Mouse (Mus musculus): Measurements from ENCODE around the gene Cerk. TPM values are rescaled to one million over a fixed set of nuclear protein-coding genes. Genes with fewer than 3 reads are reported as not detected.

Gene Cerk
- polyA plus RNA-seq (2015; fragmentation: Nextera tagmentation; extraction: Ambion mirVana): 4.1 and 4.8 TPM in 2 replicates

DNA sequence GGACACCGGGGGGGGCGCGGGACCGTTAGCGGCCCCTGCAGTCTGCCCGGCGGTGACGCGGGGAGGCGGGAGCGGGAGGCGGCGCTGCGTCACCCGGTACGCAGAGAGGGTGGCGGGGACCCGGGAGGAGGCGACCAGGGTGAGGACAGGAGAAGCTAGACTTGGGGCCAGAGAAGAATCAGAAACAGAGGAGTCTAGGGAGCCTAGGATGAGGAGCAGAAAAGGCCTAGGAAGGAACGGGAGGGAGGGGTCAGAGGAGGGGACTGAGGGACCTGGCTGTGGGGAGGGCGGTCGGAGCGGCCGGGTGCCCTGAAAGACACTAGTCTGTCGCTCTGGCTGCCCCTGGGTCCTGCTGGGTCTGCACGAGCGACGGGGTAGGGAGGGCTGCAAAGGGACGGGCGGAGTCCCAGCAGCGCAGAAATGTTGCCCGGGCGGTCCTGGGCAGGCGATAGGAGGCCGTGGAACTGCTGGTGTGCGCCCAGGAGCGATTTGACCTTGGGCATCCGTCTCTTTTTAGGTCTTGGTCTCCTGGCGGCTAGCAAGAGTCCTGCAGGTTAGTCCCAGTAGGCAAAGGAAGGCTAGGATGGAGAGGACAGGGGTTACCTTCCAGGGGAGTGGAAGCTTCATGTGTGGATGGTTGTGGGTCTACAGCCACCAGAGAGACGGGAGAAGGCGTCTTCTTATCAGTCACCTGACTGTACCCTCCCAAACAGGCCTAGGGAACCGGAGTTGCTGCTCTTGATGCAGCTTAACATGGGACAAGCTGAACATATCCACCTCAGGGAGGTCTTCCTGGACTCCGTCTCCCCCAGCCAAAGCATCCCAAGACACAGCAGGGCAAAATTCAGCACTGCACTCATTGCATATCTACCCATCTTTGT is at the start of gene Cerk:
Gene Cerk, minus strand, starts transcription at position 453 of the 881 bp plus-strand sequence.
- ATAC-seq (ENCODE audit: insufficient read depth): peak; percentile 53
- Histone ChIP-seq H3K9ac (peak within 1 kb of the TSS; percentile 58), H3K27ac (replicated peaks) (peak within 1 kb of the TSS; percentile 69), H3K4me2 (peak within 1 kb of the TSS; percentile 79), H3K4me3 (replicated peaks) (peak within 1 kb of the TSS; percentile 65), H3K4me1 (replicated peaks) (peaks cover 23% of the 10 kb centered on the region), H3K9me3 (replicated peaks) (no peaks in the 10 kb centered on the region), H3K36me3 (replicated peaks) (no peaks in the 10 kb centered on the region), H3K27me3 (peaks cover 33% of the 10 kb centered on the region)
- 2% methylated on average over 42 of the region's 43 CpGs for WGBS (ENCODE audit: insufficient replicate concordance)

DNA sequence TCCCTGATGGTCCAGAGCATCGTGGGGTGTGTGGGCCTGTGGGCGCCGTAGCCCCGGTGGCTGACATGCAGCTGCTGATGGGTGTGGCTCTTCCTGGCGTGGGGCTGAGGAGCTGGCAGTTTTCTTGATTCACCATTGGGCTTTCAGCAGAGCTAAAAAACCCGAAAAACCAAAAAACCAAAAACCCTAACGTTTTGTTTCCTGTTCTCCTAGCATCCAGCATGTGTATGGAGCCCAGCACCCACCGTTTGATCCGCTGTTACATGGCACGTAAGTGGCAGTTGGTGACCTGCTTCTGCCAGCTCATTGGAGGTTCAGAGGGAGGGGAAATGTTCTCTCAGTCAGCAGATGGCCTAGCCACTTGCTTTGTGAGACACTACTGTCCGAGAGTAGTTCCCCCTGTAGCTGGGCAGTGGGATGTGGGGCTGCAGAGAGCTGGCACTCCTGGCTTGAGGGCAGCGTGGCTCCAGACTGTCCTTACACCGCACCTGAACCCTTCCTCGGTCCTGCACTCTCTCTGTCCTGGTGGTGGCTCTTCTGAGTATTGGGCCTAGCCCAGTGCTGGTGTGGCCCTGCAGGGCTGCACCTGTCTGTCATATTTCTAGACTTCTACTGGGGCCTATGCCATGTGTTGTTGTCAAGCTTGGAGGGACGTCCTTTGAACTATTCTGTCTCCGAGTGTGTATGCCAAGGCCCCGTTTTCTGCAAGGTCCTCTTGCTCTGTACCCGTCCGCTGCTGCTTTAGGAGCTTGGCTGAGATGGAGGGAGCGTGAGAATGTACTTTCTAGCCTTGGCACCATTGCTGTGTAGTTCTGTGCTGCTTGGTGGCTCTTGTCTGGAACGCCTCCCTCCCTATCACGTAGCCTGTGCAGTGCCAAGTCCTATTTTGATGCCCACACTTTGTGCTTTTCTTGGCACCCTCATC is 48.8 kb upstream of the Cerk start:
- Histone ChIP-seq H3K36me3 (replicated peaks) (0 out of 2 replicates have a peak, but pooled peaks cover 9% of the 10 kb centered on the region), H3K27me3 (no peaks in the 10 kb centered on the region), H3K4me2 (no peak overlapping the region), H3K27ac (replicated peaks) (no peak overlapping the region), H3K4me3 (replicated peaks) (no peak overlapping the region), H3K9ac (no peak overlapping the region), H3K9me3 (replicated peaks) (no peaks in the 10 kb centered on the region), H3K4me1 (replicated peaks) (peaks cover 3% of the 10 kb centered on the region; the same call in 1 of the 2 replicates)
- WGBS (ENCODE audit: insufficient replicate concordance): 53% methylated on average over 22 of the region's 22 CpGs
- no peak for ATAC-seq (ENCODE audit: insufficient read depth)

DNA sequence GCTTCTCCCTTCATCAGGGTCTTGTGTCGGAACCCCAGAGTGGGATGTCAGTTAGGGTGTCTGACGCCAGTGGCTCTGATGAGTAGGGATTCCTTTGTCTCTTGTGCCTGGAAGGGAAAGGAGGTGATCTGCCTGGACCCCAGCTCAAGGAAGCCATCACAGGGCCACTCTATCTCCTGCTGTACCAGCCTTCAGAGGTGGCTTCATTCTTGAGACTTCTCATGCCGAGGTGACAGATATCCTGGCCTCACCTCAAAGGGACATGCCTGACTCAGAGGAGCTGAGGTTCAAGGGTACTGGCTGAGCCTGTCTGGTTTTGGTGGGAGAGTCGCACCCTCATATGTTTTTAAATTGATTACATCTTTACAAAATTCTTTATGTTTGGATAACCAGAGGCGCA is 48.1 kb upstream of the Cerk start:
- 60% methylated on average over 5 of the region's 5 CpGs for WGBS (ENCODE audit: insufficient replicate concordance)
- no peak for ATAC-seq (ENCODE audit: insufficient read depth)
- H3K36me3 ChIP-seq (replicated peaks): 0 out of 2 replicates have a peak, but pooled peaks cover 6% of the 10 kb centered on the region

DNA sequence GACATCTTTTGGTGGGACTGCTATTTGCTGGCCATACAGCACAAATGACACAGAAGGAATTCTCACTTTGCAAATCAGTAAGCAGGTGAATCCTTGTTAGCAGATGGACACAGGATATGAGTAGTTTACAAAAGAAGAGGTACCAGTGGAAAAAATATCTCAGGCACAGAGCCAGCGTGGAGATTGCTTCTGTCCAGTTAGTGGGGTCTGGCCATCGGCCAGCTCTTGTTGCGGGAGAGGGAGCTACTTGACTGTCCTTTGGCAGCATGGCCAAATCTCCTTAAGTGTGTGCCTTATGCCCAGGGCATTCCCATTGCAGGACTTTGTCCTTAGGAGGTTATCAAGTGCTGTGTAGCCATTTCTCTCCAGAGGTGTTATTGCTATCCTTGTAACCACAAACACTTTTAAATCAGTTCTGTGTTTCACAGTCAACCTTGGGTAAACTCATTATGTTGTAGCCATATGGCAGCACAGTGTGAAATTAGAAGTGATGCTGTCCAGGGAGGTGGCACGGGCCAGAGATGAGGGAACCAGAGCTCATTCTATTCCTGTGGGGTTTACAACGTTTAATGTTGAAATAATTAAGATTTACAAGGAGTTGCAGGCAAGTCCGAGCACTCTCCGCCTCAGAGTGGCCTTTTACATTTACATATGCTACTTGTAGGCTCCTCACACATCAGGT is 46.0 kb upstream of the Cerk start:
- 69% methylated on average over 7 of the region's 7 CpGs for WGBS (ENCODE audit: insufficient replicate concordance)
- 0 out of 2 replicates have a peak, but pooled peaks cover 1% of the 10 kb centered on the region for H3K36me3 ChIP-seq (replicated peaks)
- ATAC-seq (ENCODE audit: insufficient read depth): no peak
- H3K9me3 ChIP-seq (replicated peaks): no peaks in the 10 kb centered on the region
- H3K4me2 ChIP-seq: no peak overlapping the region
- H3K9ac ChIP-seq: no peak overlapping the region
- H3K4me1 ChIP-seq (replicated peaks): peaks cover 16% of the 10 kb centered on the region
- no peaks in the 10 kb centered on the region for H3K27me3 ChIP-seq
- H3K4me3 ChIP-seq (replicated peaks): no peak overlapping the region
- no peak overlapping the region for H3K27ac ChIP-seq (replicated peaks)

More for the DNA sequence above, 48.1 kb upstream of the Cerk start:
- Histone ChIP-seq H3K27me3 (no peaks in the 10 kb centered on the region), H3K27ac (replicated peaks) (no peak overlapping the region), H3K9ac (no peak overlapping the region), H3K4me2 (no peak overlapping the region), H3K4me3 (replicated peaks) (no peak overlapping the region), H3K4me1 (replicated peaks) (peaks cover 10% of the 10 kb centered on the region), H3K9me3 (replicated peaks) (no peaks in the 10 kb centered on the region)

DNA sequence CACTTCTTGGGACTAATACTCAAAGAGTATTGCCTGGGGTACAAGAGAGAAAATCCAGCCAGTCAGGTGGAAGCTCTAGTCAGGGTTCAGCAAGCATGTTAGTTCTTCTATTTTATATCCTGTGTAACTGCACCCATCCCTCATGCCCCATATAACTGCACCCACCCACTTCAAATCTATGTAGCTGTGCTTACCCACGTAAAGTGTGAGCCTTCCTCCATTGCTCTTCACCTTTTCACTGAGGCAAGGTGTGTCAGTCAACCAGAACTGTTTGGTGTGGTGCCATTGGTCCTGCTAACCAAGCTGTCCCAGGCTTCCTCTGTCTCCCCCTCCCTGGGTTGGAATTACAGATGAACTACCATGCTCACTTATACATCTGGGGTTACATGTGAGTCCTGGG is 45.2 kb upstream of the Cerk start:
- ATAC-seq (ENCODE audit: insufficient read depth): no peak
- Histone ChIP-seq H3K27me3 (no peaks in the 10 kb centered on the region), H3K9ac (no peak overlapping the region), H3K36me3 (replicated peaks) (no peaks in the 10 kb centered on the region), H3K9me3 (replicated peaks) (no peaks in the 10 kb centered on the region), H3K4me1 (replicated peaks) (peaks cover 16% of the 10 kb centered on the region), H3K4me3 (replicated peaks) (no peak overlapping the region), H3K27ac (replicated peaks) (no peak overlapping the region), H3K4me2 (no peak overlapping the region)
- WGBS (ENCODE audit: insufficient replicate concordance): 70% methylated on average over 1 of the region's 1 CpGs

DNA sequence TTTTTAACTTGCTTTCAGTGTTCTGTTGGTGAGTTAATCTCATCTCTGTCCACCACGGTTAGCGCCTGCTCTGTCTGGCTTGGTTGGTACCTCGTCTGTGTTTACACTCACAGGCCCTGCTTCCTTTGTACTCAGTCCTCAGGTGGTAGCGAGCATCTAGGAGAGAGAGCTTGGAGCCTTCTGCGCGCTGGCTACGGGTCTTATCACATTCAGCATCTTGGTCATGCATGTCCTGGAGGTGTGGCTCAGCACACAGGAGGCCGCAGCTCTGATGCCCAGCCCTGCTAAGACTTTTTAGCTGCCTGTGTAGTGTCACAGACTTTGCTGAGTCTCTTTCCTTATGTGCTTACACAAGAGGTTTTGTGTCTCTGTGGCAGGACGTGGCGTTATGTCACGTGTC is 43.7 kb upstream of the Cerk start:
- Histone ChIP-seq H3K36me3 (replicated peaks) (no peaks in the 10 kb centered on the region), H3K27me3 (no peaks in the 10 kb centered on the region), H3K4me3 (replicated peaks) (no peak overlapping the region), H3K4me1 (replicated peaks) (peaks cover 20% of the 10 kb centered on the region), H3K9me3 (replicated peaks) (no peaks in the 10 kb centered on the region), H3K4me2 (no peak overlapping the region), H3K27ac (replicated peaks) (no peak overlapping the region), H3K9ac (no peak overlapping the region)
- ATAC-seq (ENCODE audit: insufficient read depth): no peak
- 52% methylated on average over 11 of the region's 11 CpGs for WGBS (ENCODE audit: insufficient replicate concordance)

DNA sequence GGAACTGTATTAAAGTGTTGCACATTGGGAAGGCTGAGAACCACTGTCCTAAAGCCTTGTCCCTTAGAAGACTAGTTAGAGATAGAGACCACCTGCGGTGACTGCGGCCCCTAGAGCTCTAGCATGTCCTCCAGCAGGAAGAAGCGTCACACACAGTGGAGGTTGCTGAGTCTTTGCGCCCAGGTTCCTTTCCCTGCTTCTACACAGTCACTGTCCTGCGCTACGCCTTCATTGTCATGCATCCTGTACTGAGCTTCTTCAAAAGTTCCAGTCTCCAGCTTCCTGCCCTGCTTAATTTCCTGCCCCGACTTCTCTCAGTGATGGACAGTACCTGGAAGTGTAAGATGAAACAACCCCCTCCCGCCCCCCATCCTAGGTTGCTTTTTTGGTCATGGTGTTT is 43.1 kb upstream of the Cerk start:
- H3K36me3 ChIP-seq (replicated peaks): no peaks in the 10 kb centered on the region
- no peak overlapping the region for H3K27ac ChIP-seq (replicated peaks)
- H3K4me2 ChIP-seq: no peak overlapping the region
- H3K27me3 ChIP-seq: no peaks in the 10 kb centered on the region
- H3K4me1 ChIP-seq (replicated peaks): peaks cover 25% of the 10 kb centered on the region
- H3K9me3 ChIP-seq (replicated peaks): no peaks in the 10 kb centered on the region
- H3K9ac ChIP-seq: no peak overlapping the region
- WGBS (ENCODE audit: insufficient replicate concordance): 79% methylated on average over 8 of the region's 8 CpGs
- no peak for ATAC-seq (ENCODE audit: insufficient read depth)
- H3K4me3 ChIP-seq (replicated peaks): no peak overlapping the region

DNA sequence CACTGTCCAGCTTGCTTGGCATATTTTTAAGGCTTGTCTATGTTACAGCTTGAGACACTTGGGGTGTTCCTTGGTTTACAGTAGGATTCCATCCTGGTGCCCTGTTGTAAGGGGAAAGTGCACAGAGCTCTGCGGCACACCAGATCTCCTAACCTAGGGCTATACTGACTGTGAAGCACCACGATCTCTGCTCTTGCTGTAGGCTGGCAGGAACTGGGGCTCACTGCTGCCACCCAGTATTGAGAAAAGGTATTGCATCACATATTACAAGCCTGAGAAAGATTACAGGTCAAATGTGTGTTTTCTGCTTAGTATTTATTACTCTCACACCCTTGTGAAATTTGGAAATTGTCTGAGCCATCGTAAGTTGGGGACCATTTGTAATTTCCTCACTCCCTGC is 42.2 kb upstream of the Cerk start:
- WGBS (ENCODE audit: insufficient replicate concordance): 33% methylated on average over 3 of the region's 3 CpGs
- H3K4me2 ChIP-seq: no peak overlapping the region
- ATAC-seq (ENCODE audit: insufficient read depth): no peak

DNA sequence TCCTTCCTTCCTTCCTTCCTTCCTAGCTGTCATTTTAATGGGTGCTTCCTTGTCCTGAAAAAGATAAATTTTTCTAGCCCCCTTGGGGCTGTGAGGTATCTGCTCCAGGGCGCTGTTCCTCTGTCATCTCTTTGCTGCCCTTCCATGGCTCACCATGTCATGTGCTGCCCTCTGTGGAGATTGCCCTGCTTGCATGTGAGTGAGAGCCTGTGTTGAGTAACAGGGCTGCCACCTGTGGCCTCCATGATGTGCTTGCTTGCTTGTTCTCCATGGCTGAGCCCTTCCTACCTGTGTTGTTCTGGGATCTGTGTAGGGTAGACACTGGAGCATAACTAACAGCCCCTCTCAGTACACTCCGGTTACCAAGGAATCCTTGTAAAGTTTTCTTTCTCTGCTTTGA is 41.0 kb upstream of the Cerk start:
- Histone ChIP-seq H3K27ac (replicated peaks) (no peak overlapping the region), H3K4me1 (replicated peaks) (peaks cover 25% of the 10 kb centered on the region), H3K36me3 (replicated peaks) (0 out of 2 replicates have a peak, but pooled peaks cover 3% of the 10 kb centered on the region), H3K9ac (no peak overlapping the region), H3K4me2 (no peak overlapping the region), H3K27me3 (no peaks in the 10 kb centered on the region), H3K4me3 (replicated peaks) (no peak overlapping the region), H3K9me3 (replicated peaks) (no peaks in the 10 kb centered on the region)
- ATAC-seq (ENCODE audit: insufficient read depth): no peak
- WGBS (ENCODE audit: insufficient replicate concordance): 73% methylated on average over 2 of the region's 2 CpGs

More for the DNA sequence above, 42.2 kb upstream of the Cerk start:
- H3K27ac ChIP-seq (replicated peaks): no peak overlapping the region
- no peak overlapping the region for H3K4me3 ChIP-seq (replicated peaks)
- no peak overlapping the region for H3K9ac ChIP-seq
- H3K9me3 ChIP-seq (replicated peaks): no peaks in the 10 kb centered on the region
- peaks cover 25% of the 10 kb centered on the region for H3K4me1 ChIP-seq (replicated peaks)
- no peaks in the 10 kb centered on the region for H3K27me3 ChIP-seq
- H3K36me3 ChIP-seq (replicated peaks): 0 out of 2 replicates have a peak, but pooled peaks cover 3% of the 10 kb centered on the region

DNA sequence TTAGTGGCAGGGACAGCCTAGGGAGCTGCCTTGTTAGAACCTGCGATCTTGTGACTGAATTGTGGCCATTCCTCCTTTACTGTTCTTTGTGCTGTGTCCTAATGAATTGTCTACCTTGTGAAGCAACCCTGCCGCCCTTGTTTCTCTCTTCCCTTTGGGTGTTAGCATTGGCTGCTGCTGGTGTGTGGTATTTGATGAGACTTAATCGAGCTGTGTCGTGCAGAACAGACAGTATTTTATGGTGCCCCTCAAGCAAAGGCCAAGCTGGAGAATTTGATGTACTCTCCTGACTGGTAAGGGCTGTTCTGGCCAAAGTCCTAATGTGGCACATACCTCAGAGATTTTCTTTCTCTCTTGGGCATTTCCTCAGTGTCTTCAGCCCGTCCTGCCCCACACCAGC is 40.3 kb upstream of the Cerk start:
- Histone ChIP-seq H3K27ac (replicated peaks) (no peak overlapping the region), H3K9me3 (replicated peaks) (no peaks in the 10 kb centered on the region), H3K27me3 (no peaks in the 10 kb centered on the region), H3K4me2 (no peak overlapping the region), H3K4me1 (replicated peaks) (peaks cover 25% of the 10 kb centered on the region), H3K4me3 (replicated peaks) (no peak overlapping the region), H3K9ac (no peak overlapping the region), H3K36me3 (replicated peaks) (0 out of 2 replicates have a peak, but pooled peaks cover 3% of the 10 kb centered on the region)
- no peak for ATAC-seq (ENCODE audit: insufficient read depth)
- 65% methylated on average over 5 of the region's 5 CpGs for WGBS (ENCODE audit: insufficient replicate concordance)
